Mouse (Mus musculus) kidney, postnatal 0 days (tissue): ENCODE data around the gene Gm20388. TPM values are rescaled to one million over a fixed set of nuclear protein-coding genes. Genes with fewer than 3 reads are reported as not detected.

Experiments used
- ATAC-seq: fragments of 200-750 bp; cut with Nextera tagmentation; replicated peaks from 2 replicates; pipeline ENCODE4 v1.8.0; 2017; ENCODE audit warnings: low read depth, moderate number of reproducible peaks, moderate TSS enrichment, moderate library complexity; ENCODE audit not compliant: low FRiP score
- DNase-seq: peaks from one replicate; pipeline ENCODE4 v3.0.0-alpha.2; 2016; ENCODE audit warnings: low spot score
- H3K27ac ChIP-seq: fragments of 300-500 bp; sonication (generic); 2 replicates; pipeline ENCODE4 v1.5.1; 2014; ENCODE audit warnings: mild to moderate bottlenecking
- H3K27me3 ChIP-seq: fragments of 300-500 bp; sonication (generic); 2 replicates; pipeline ENCODE4 v1.6.1; 2014; ENCODE audit warnings: low read length, mixed read lengths; ENCODE audit not compliant: insufficient read depth
- H3K36me3 ChIP-seq: fragments of 300-500 bp; sonication (generic); 2 replicates; pipeline ENCODE4 v1.6.1; 2014; ENCODE audit warnings: low read length, mixed read lengths; ENCODE audit not compliant: insufficient read depth
- H3K4me1 ChIP-seq: fragments of 300-500 bp; sonication (generic); replicated peaks from 2 replicates; pipeline ENCODE4 v1.6.1; 2014; ENCODE audit warnings: antibody characterized with exemption, low read length, mixed read lengths; ENCODE audit not compliant: insufficient read depth
- H3K4me2 ChIP-seq: fragments of 300-500 bp; sonication (generic); 2 replicates; pipeline ENCODE4 v1.6.1; 2014; ENCODE audit warnings: mild to moderate bottlenecking, low read length, moderate library complexity, mixed read lengths
- H3K4me3 ChIP-seq: fragments of 300-500 bp; sonication (generic); replicated peaks from 2 replicates; pipeline ENCODE4 v1.5.1; 2014; ENCODE audit warnings: low read depth, low read length
- H3K9ac ChIP-seq: fragments of 300-500 bp; sonication (generic); 2 replicates; pipeline ENCODE4 v1.6.1; 2014; ENCODE audit warnings: low read depth, low read length
- H3K9me3 ChIP-seq: fragments of 300-500 bp; sonication (generic); replicated peaks from 2 replicates; pipeline ENCODE4 v1.6.1; 2016; ENCODE audit warnings: low read length, inconsistent platforms, mixed read lengths
- CTCF ChIP-seq: IDR thresholded peaks from 2 replicates; pipeline ENCODE4 v1.5.1; 2016; ENCODE audit warnings: antibody characterized with exemption, low read depth, mild to moderate bottlenecking, moderate library complexity
- WGBS: fragments of 180-500 bp; shearing (Covaris S2); extraction: QIAGEN DNeasy Blood & Tissue Kit; methylation state at CpG from one replicate; pipeline ENCODE4 v1.1.7; 2014; 5-methylcytosine and 5-hydroxymethylcytosine counted together
- polyA plus RNA-seq: library from polyadenylated mRNA; unstranded; fragments of >200 nt; fragmentation: Nextera tagmentation; extraction: Ambion mirVana; gene quantifications from 2 replicates; pipeline ENCODE4 v1.2.1, GENCODE M21; 2015

Gene Gm20388
- polyA plus RNA-seq, 1 experiment from 2014 or later, result not detected

- H3K27ac ChIP-seq, result no peak overlapping the region
- H3K27me3 ChIP-seq, result no peaks in the 10 kb centered on the region
- DNase-seq (no peak), ATAC-seq (no peak)
- H3K4me1 ChIP-seq, result peaks cover 28% of the 10 kb centered on the region
- no peak overlapping the region for H3K9ac ChIP-seq
- no peak for TF ChIP-seq CTCF
- H3K4me3 ChIP-seq, result no peak overlapping the region
- no peaks in the 10 kb centered on the region for H3K36me3 ChIP-seq
- 83% methylated on average over 4 of the region's 4 CpGs for WGBS
- no peak overlapping the region for H3K4me2 ChIP-seq
- H3K9me3 ChIP-seq, result no peaks in the 10 kb centered on the region
These were observed 86.6 kb downstream of the Gm20388 start for GRCm38 (mm10) chr8:119997266-119997665.

- H3K4me3 ChIP-seq, result no peak overlapping the region
- DNase-seq, result no peak
- H3K27ac ChIP-seq, result no peak overlapping the region
- H3K4me1 ChIP-seq, result peaks cover 29% of the 10 kb centered on the region
- no peaks in the 10 kb centered on the region for H3K9me3 ChIP-seq
- TF ChIP-seq CTCF, result no peak
- no peaks in the 10 kb centered on the region for H3K36me3 ChIP-seq
- ATAC-seq, result no peak
- H3K27me3 ChIP-seq, result no peaks in the 10 kb centered on the region
- no peak overlapping the region for H3K4me2 ChIP-seq
- no peak overlapping the region for H3K9ac ChIP-seq
- WGBS, result 59% methylated on average over 8 of the region's 8 CpGs
These were observed 89.8 kb downstream of the Gm20388 start for GRCm38 (mm10) chr8:120000461-120000860.

- Histone ChIP-seq H3K4me2 (no peak overlapping the region), H3K9me3 (no peaks in the 10 kb centered on the region), H3K4me3 (no peak overlapping the region), H3K36me3 (no peaks in the 10 kb centered on the region), H3K27ac (0 out of 2 replicates have a peak overlapping the region, but pooled peaks have one; percentile 25), H3K27me3 (no peaks in the 10 kb centered on the region; the same call in 1 of the 2 replicates), H3K4me1 (peaks cover 33% of the 10 kb centered on the region), H3K9ac (no peak overlapping the region)
- ATAC-seq (peak; percentile 61), DNase-seq (peak; percentile 86)
- WGBS, result 33% methylated on average over 7 of the region's 7 CpGs
- TF ChIP-seq CTCF, result no peak
These were observed 91.1 kb downstream of the Gm20388 start for GRCm38 (mm10) chr8:120001712-120002111.

GRCm38 (mm10) chr8:120002348-120002747, 91.7 kb downstream of the Gm20388 start:
- no peak for ATAC-seq

GRCm38 (mm10) chr8:120004154-120004702, 93.6 kb downstream of the Gm20388 start:
- Histone ChIP-seq H3K9me3 (no peaks in the 10 kb centered on the region), H3K4me3 (no peak overlapping the region), H3K9ac (no peak overlapping the region), H3K4me2 (no peak overlapping the region), H3K27me3 (no peaks in the 10 kb centered on the region; the same call in 1 of the 2 replicates), H3K27ac (no peak overlapping the region), H3K4me1 (peaks cover 31% of the 10 kb centered on the region), H3K36me3 (no peaks in the 10 kb centered on the region)
- DNase-seq, result peak; percentile 87
- WGBS, result 9% methylated on average over 14 of the region's 14 CpGs
- ATAC-seq, result peak; percentile 44; the same call in 1 of the 2 replicates
- no peak for TF ChIP-seq CTCF

More at GRCm38 (mm10) chr8:120002348-120002747, 91.7 kb downstream of the Gm20388 start:
- Histone ChIP-seq H3K4me3 (no peak overlapping the region), H3K27me3 (no peaks in the 10 kb centered on the region; the same call in 1 of the 2 replicates), H3K27ac (peak overlapping the region; percentile 59), H3K9me3 (no peaks in the 10 kb centered on the region), H3K9ac (no peak overlapping the region), H3K4me1 (peaks cover 36% of the 10 kb centered on the region), H3K36me3 (no peaks in the 10 kb centered on the region), H3K4me2 (no peak overlapping the region)
- peak; percentile 23 for DNase-seq
- TF ChIP-seq CTCF, result no peak
- WGBS, result 30% methylated on average over 9 of the region's 9 CpGs

GRCm38 (mm10) chr8:120004705-120005381, 94.2 kb downstream of the Gm20388 start:
- no peak overlapping the region for H3K4me3 ChIP-seq
- no peak overlapping the region for H3K4me2 ChIP-seq
- ATAC-seq, result no peak
- 28% methylated on average over 2 of the region's 2 CpGs for WGBS
- H3K4me1 ChIP-seq, result peaks cover 31% of the 10 kb centered on the region
- no peak overlapping the region for H3K9ac ChIP-seq
- DNase-seq, result peak; percentile 75
- H3K27ac ChIP-seq, result no peak overlapping the region
- no peaks in the 10 kb centered on the region for H3K9me3 ChIP-seq
- no peaks in the 10 kb centered on the region; the same call in 1 of the 2 replicates for H3K27me3 ChIP-seq
- no peaks in the 10 kb centered on the region for H3K36me3 ChIP-seq
- no peak for TF ChIP-seq CTCF
